Mouse (Mus musculus): ENCODE measurements at regions not wholly inside any gene's neighbourhood (a gene's known extent, or its start where the extent isn't known, plus 50 kb on each side); places are given as distances from the start of the nearest gene placed in this dataset.

GRCm38 (mm10) chr15:59712077-59712752 lies 304.2 kb downstream of the 4933412E24Rik start:
- Histone ChIP-seq H3K27ac (ENCODE audit: low read depth) (no peak overlapping the region), H3K9ac (no peak overlapping the region), H3K4me1 (ENCODE audit: insufficient read depth) (no peaks in the 10 kb centered on the region), H3K9me3 (ENCODE audit: low read depth, low read length) (no peaks in the 10 kb centered on the region), H3K4me3 (ENCODE audit: low read depth, low read length) (no peak overlapping the region), H3K36me3 (ENCODE audit: insufficient read depth) (no peaks in the 10 kb centered on the region), H3K4me2 (no peak overlapping the region), H3K27me3 (ENCODE audit: insufficient read depth, low read length) (no peaks in the 10 kb centered on the region)
- DNase-seq: no peak
- no peak for TF ChIP-seq CTCF (IDR thresholded peaks at IDR 0.05; ENCODE audit: low read depth)
- no peak for ATAC-seq (ENCODE audit: insufficient read depth)
- 79% methylated on average over 5 of the region's 5 CpGs for WGBS

- H3K27me3 ChIP-seq (ENCODE audit: insufficient read depth, low read length): no peaks in the 10 kb centered on the region
- H3K4me3 ChIP-seq (ENCODE audit: low read depth, low read length): no peak overlapping the region
- H3K9ac ChIP-seq: no peak overlapping the region
- DNase-seq (no peak), ATAC-seq (ENCODE audit: insufficient read depth) (no peak)
- H3K4me2 ChIP-seq: no peak overlapping the region
- H3K36me3 ChIP-seq (ENCODE audit: insufficient read depth): no peaks in the 10 kb centered on the region
- no peak overlapping the region for H3K27ac ChIP-seq (ENCODE audit: low read depth)
- no peaks in the 10 kb centered on the region for H3K9me3 ChIP-seq (ENCODE audit: low read depth, low read length)
- no peaks in the 10 kb centered on the region for H3K4me1 ChIP-seq (ENCODE audit: insufficient read depth)
- 82% methylated on average over 2 of the region's 2 CpGs for WGBS
- no peak for TF ChIP-seq CTCF (IDR thresholded peaks at IDR 0.05; ENCODE audit: low read depth)
Measured at GRCm38 (mm10) chr15:59709925-59710324, 306.5 kb downstream of the 4933412E24Rik start.

- Histone ChIP-seq H3K4me2 (no peak overlapping the region), H3K9me3 (ENCODE audit: low read depth, low read length) (no peaks in the 10 kb centered on the region), H3K4me1 (ENCODE audit: insufficient read depth) (no peaks in the 10 kb centered on the region), H3K27me3 (ENCODE audit: insufficient read depth, low read length) (no peaks in the 10 kb centered on the region), H3K36me3 (ENCODE audit: insufficient read depth) (no peaks in the 10 kb centered on the region), H3K9ac (no peak overlapping the region), H3K27ac (ENCODE audit: low read depth) (no peak overlapping the region), H3K4me3 (ENCODE audit: low read depth, low read length) (no peak overlapping the region)
- no peak for DNase-seq
- ATAC-seq (ENCODE audit: insufficient read depth): no peak
- TF ChIP-seq CTCF (IDR thresholded peaks at IDR 0.05; ENCODE audit: low read depth): no peak
Measured at GRCm38 (mm10) chr15:59708402-59708801, 308.0 kb downstream of the 4933412E24Rik start.

- no peak overlapping the region for H3K9ac ChIP-seq
- no peak overlapping the region for H3K4me2 ChIP-seq
- H3K27me3 ChIP-seq (ENCODE audit: insufficient read depth, low read length): no peaks in the 10 kb centered on the region
- H3K4me3 ChIP-seq (ENCODE audit: low read depth, low read length): no peak overlapping the region
- WGBS: 68% methylated on average over 8 of the region's 8 CpGs
- H3K9me3 ChIP-seq (ENCODE audit: low read depth, low read length): no peaks in the 10 kb centered on the region
- TF ChIP-seq CTCF (IDR thresholded peaks at IDR 0.05; ENCODE audit: low read depth): no peak
- ATAC-seq (ENCODE audit: insufficient read depth) (no peak), DNase-seq (no peak)
- H3K4me1 ChIP-seq (ENCODE audit: insufficient read depth): no peaks in the 10 kb centered on the region
- no peak overlapping the region for H3K27ac ChIP-seq (ENCODE audit: low read depth)
- H3K36me3 ChIP-seq (ENCODE audit: insufficient read depth): no peaks in the 10 kb centered on the region
Measured at GRCm38 (mm10) chr15:59707081-59707480, 309.3 kb downstream of the 4933412E24Rik start.
